Mouse (Mus musculus): ENCODE measurements around the gene Pla2g15. TPM values are rescaled to one million over a fixed set of nuclear protein-coding genes. Genes with fewer than 3 reads are reported as not detected.
A peak's percentile ranks its signal among the peaks of the same experiment; 100 is the strongest.
"Not testable (repeated sequence)": the region's sequence is repeated elsewhere in the genome, so short reads cannot be mapped to it uniquely, and the experiment has no call there.

The Pla2g15 gene
- total RNA-seq, 2 experiments from 2014 or later, result 9.3 to 9.9 TPM

- DNase-seq, result peak; percentile 70 to 82
- intact Hi-C loops (cut with DNase I), result loop anchor here (1.0 to 2.0 kb wide), 3 partner anchors 25 to 61 kb away; no protein-coding TSS in a partner anchor
These were observed 15.3 kb downstream of the Pla2g15 start for GRCm38 (mm10) chr8:106165460-106165859.

- DNase-seq, result peak; percentile 88 to 92
- intact Hi-C loops (cut with DNase I), result loop anchor here (2.0 kb wide), 1 partner anchor 42 kb away; the partner anchor contains the start of genes Prmt7 and Slc7a6os
These were observed 18.3 kb downstream of the Pla2g15 start, which contains the start of gene Slc7a6 for GRCm38 (mm10) chr8:106168356-106169016. TSS of gene Slc7a6 (plus strand) at chr8:106168857.

GRCm38 (mm10) chr8:106169017-106169933 is 19.1 kb downstream of the Pla2g15 start:
- intact Hi-C loops (cut with DNase I), result loop anchor here (2.0 kb wide), 1 partner anchor 42 kb away; the partner anchor contains the start of genes Prmt7 and Slc7a6os
- peak in 1 of 2 experiments; percentile 42 for DNase-seq

- intact Hi-C loops (cut with DNase I), result loop anchor here (2.0 kb wide), 1 partner anchor 41 kb away; the partner anchor contains the start of genes Prmt7 and Slc7a6os
- DNase-seq, result no peak
These were observed 19.8 kb downstream of the Pla2g15 start for GRCm38 (mm10) chr8:106169934-106170480.

GRCm38 (mm10) chr8:106173566-106173965 is 23.4 kb downstream of the Pla2g15 start:
- no peak for DNase-seq
- intact Hi-C loops (cut with DNase I), result no loop called here

GRCm38 (mm10) chr8:106176891-106177290 is 26.7 kb downstream of the Pla2g15 start:
- intact Hi-C loops (cut with DNase I), result no loop called here
- DNase-seq, result no peak

GRCm38 (mm10) chr8:106177594-106177993 is 27.4 kb downstream of the Pla2g15 start:
- intact Hi-C loops (cut with DNase I), result no loop called here
- no peak for DNase-seq

- intact Hi-C loops (cut with DNase I), result no loop called here
- no peak for DNase-seq
These were observed 28.2 kb downstream of the Pla2g15 start for GRCm38 (mm10) chr8:106178428-106178827.

GRCm38 (mm10) chr8:106185628-106186270 is 35.5 kb downstream of the Pla2g15 start:
- intact Hi-C loops (cut with DNase I), result no loop called here

GRCm38 (mm10) chr8:106186394-106186793 is 36.2 kb downstream of the Pla2g15 start:
- intact Hi-C loops (cut with DNase I), result no loop called here
- no peak for DNase-seq

More at GRCm38 (mm10) chr8:106185628-106186270, 35.5 kb downstream of the Pla2g15 start:
- DNase-seq, result peak; percentile 46 to 57

GRCm38 (mm10) chr8:106189162-106189561 is 39.0 kb downstream of the Pla2g15 start:
- intact Hi-C loops (cut with DNase I), result no loop called here
- no peak for DNase-seq

- no peak for DNase-seq
- intact Hi-C loops (cut with DNase I), result no loop called here
These were observed 41.4 kb downstream of the Pla2g15 start for GRCm38 (mm10) chr8:106191639-106192038.

GRCm38 (mm10) chr8:106193162-106193561 is 43.0 kb downstream of the Pla2g15 start:
- DNase-seq, result no peak
- intact Hi-C loops (cut with DNase I), result no loop called here

GRCm38 (mm10) chr8:106194062-106194461 is 43.9 kb downstream of the Pla2g15 start:
- no peak for DNase-seq
- intact Hi-C loops (cut with DNase I), result no loop called here

- intact Hi-C loops (cut with DNase I), result loop anchor here (1.0 kb wide), 1 partner anchor 58 kb away; no protein-coding TSS in a partner anchor
- peak; percentile 27 to 29 for DNase-seq
These were observed 48.5 kb downstream of the Pla2g15 start for GRCm38 (mm10) chr8:106198741-106199140.

- intact Hi-C loops (cut with DNase I); DNase-seq: not testable (repeated sequence)
These were observed 49.4 kb downstream of the Pla2g15 start for GRCm38 (mm10) chr8:106199596-106199995.

- no peak for DNase-seq
- intact Hi-C loops (cut with DNase I), result loop anchor here (2.0 to 5.0 kb wide), 3 partner anchors 41 to 192 kb away; partner anchors contain the start of gene Slc7a6
These were observed 60.0 kb downstream of the Pla2g15 start for GRCm38 (mm10) chr8:106210035-106210731.

GRCm38 (mm10) chr8:106210821-106211345 is 60.7 kb downstream of the Pla2g15 start, which contains the start of the genes Slc7a6os and Prmt7:
TSS of gene Slc7a6os (minus strand) at chr8:106210935.
TSS of gene Prmt7 (plus strand) at chr8:106210936.
- DNase-seq, result peak; percentile 95 to 96
- intact Hi-C loops (cut with DNase I), result loop anchor here (2.0 to 5.0 kb wide), 3 partner anchors 42 to 191 kb away; partner anchors contain the start of gene Slc7a6

- DNase-seq, result no peak
- intact Hi-C loops (cut with DNase I), result loop anchor here (2.0 to 5.0 kb wide), 3 partner anchors 43 to 191 kb away; partner anchors contain the start of gene Slc7a6
These were observed 61.2 kb downstream of the Pla2g15 start for GRCm38 (mm10) chr8:106211421-106211820.

Data from heart, postnatal 36 days (tissue).